Mouse (Mus musculus): Measurements from ENCODE around the gene Mroh2a.

GRCm38 (mm10) chr1:88261706-88262105, 34.9 kb downstream of the Mroh2a start:
- TF ChIP-seq POLR2A (IDR thresholded peaks at IDR 0.05; ENCODE audit: borderline replicate concordance, extremely low read depth, insufficient read depth, insufficient read length, poor library complexity, severe bottlenecking), result no peak
- no peak for TF ChIP-seq CTCF (IDR thresholded peaks at IDR 0.05; ENCODE audit: borderline replicate concordance, extremely low read depth, insufficient read depth, insufficient read length)

Measured in brain, embryonic 14.5 days (tissue).